Mouse (Mus musculus) urinary bladder, adult 18-20 months (tissue): ENCODE results near the gene Parp16.
"Not testable (repeated sequence)": the region's sequence is repeated elsewhere in the genome, so short reads cannot be mapped to it uniquely, and the experiment has no call there.

Source experiments
- DNase-seq, 2 experiments: peaks; one replicate each; pipeline ENCODE4 v3.0.0; 2022; ENCODE audit warnings: low spot score in 2 of 2, mixed read lengths in 2 of 2

Parp16 gene

GRCm38 (mm10) chr9:65208293-65209179, 13.4 kb downstream of the Parp16 start:
- no peak for DNase-seq

DNA sequence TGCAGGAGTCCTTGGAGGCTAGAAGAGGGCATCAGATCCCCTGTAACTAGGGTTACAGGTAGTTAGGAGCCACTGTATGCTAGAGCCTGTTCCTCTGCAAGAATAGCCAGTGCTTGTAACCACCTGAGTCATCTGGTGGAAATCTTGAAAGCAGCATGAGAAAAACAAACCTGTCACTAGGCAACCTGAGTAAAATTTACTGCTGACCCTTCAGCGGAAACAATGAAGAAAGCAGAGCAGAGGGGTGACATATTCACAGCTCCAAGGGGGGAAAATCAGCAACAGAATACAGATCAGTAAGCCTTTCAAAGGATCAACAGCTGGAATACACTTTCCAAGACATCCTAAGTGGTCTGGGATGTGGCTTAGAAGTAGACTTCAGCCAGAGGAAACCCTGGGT, 16.4 kb downstream of the Parp16 start:
- DNase-seq: no peak

GRCm38 (mm10) chr9:65214425-65214777, 19.2 kb downstream of the Parp16 start:
- no peak for DNase-seq

DNA sequence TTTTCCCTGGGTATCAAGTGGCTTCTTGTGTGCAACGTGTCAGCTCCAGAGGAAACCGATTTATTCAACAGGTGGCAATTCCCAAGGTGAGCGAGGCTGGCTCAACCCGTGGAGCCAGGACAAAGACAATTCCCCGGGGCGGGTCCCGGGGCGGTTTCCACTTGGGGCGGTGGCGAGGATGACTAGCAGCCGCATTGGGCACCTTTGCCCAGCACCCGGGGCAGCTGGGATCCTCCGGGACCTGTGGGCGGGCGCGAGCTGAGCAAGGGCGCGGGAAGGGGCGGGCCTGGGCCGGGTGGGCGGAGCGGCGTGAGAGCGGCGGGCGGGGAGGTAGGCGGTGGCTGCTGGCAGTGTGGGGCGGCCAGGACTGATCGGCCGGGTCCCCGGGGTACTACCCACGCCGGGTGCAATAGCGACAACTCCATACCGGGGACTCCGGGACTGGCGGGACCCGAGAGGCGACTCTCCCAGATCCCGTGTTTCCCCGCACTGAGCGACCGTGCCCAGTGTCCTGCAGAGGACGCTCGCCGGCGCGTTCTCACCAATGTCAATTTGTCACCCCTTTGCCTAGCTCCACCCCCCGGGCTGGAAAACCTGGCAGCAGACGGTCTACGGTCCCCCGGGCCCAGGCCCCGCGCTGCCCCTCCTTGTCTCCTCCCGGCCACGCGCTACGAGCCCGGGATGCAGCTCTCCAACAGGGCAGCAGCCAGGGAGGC, 19.8 kb downstream of the Parp16 start:
- DNase-seq: peak; percentile 81 to 86

- peak in 1 of 2 experiments; percentile 37 for DNase-seq
These were observed 20.5 kb downstream of the Parp16 start for GRCm38 (mm10) chr9:65215494-65216126.

GRCm38 (mm10) chr9:65216972-65217371, 21.8 kb downstream of the Parp16 start:
- no peak for DNase-seq

- DNase-seq: no peak
These were observed 22.5 kb downstream of the Parp16 start for GRCm38 (mm10) chr9:65217661-65218060.

GRCm38 (mm10) chr9:65218916-65219315, 23.8 kb downstream of the Parp16 start:
- DNase-seq: no peak

GRCm38 (mm10) chr9:65220398-65220797, 25.2 kb downstream of the Parp16 start:
- DNase-seq: not testable (repeated sequence)

- no peak for DNase-seq
These were observed 28.8 kb downstream of the Parp16 start for GRCm38 (mm10) chr9:65223927-65224326.

DNA sequence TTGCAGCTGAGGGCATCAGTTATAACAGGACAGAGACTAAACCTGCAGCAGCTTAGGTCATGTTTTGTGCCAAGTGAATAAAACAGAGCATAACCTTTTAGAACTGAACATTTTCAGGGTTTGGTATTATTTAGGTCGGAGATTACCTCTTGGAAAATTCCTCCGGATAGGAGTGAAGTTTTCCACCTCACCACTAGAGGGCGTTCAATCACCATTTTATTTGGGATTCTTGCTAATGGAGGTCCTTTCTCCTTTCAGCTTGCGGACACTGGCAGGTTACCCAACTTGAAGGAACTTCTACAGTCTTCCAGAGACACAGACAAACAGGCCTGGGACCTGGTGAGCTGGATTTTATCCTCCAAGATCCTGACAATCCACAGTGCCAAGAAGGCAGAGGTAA, 30.6 kb downstream of the Parp16 start:
- no peak for DNase-seq

- DNase-seq: no peak
These were observed 35.1 kb downstream of the Parp16 start for GRCm38 (mm10) chr9:65230250-65230649.

DNA sequence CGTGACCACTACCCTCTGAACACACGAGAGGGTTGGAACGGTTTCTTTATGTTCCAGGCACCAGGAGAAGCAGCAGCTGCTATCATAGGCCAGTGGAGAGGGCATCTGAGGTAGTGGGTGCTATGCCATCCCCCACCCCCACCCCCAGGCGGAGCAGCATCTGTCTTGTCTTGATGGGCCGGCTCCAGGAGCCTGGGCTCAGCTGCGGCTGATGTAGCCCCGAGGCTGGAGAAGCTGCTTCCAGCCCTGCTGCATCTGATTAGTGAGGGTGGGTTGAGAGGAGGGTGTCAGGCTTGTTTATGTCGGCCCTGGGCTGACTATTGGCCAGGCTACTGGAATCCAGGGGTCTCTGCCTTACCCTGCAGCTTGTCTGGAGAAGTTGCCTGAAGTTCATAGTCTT, 36.1 kb downstream of the Parp16 start:
- no peak for DNase-seq

DNA sequence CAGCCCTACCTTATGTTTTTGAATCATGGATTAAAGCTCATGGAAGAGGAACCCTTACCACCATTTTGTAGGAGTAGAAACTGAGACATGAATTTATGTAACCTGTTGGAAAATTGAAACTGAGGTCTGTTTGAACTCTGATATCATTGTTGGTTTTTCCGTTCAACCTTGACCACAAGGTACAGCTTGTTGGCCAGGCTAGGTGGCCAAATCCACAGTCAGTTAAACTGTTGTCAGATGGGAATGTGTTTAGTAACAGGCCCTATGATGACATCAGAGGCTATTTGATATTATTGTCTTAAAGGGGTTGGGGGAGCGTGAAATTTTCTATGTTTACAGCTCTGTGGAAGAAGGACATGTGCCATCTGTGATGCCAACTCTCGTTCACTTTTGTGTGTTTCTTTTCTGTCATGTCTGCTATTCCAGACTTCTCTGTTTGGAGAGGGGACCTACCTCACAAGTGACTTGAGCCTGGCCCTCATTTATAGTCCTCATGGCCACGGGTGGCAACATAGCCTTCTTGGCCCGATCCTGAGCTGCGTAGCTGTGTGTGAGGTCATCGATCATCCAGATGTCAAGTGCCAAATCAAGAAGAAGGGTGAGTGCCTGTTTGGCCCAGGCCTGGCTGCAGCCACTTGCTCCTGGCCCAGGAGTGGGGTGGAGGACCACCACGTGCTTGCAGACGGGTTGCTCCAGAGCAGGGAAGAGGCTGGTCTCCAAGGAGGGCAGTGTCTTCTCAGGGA, 38.3 kb downstream of the Parp16 start:
- DNase-seq: no peak

DNA sequence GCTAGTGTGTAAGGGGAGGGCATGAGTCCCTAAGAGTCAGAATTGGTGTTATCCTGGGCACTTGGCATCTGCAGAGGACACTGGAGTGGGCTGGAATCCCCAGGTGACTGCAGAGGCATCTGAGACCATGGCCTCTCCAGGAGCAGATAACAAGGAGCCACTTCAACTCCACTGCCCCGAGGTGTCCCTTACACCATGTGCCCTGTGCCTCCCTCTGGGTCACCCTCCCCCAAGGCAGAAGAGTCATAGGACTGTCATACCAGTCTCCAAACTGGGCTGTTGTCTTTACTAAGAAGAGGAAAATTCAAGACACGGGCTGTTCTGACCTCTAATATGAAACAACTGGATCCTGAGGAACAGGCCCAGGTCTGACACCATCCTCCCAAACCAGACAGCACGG, 39.6 kb downstream of the Parp16 start:
- DNase-seq: no peak

GRCm38 (mm10) chr9:65235601-65236000, 40.4 kb downstream of the Parp16 start:
- no peak for DNase-seq

DNA sequence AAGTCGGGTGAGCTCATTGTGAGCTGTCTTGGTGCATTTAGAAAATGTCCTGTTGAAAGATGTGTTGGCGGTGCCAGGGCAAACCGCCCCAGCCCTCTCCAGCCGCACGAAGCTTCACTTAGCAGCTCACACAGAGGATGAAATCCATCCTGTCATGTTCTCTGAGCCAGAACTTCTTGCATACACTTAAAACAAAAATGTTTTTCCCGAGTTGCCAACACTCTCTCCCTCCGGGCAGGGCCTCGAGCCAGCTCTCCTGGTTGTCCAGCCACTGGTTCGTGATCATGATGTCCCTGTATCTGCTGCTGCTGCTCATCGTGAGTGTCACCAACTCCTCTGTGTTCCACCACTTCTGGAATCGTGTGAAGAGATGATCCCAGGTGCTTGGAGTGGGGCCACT, 42.5 kb downstream of the Parp16 start:
- peak in 1 of 2 experiments; percentile 39 for DNase-seq

- DNase-seq: peak in 1 of 2 experiments; percentile 48
These were observed 43.1 kb downstream of the Parp16 start for GRCm38 (mm10) chr9:65238191-65238760.

- DNase-seq: no peak
These were observed 44.0 kb downstream of the Parp16 start for GRCm38 (mm10) chr9:65239176-65239575.

DNA sequence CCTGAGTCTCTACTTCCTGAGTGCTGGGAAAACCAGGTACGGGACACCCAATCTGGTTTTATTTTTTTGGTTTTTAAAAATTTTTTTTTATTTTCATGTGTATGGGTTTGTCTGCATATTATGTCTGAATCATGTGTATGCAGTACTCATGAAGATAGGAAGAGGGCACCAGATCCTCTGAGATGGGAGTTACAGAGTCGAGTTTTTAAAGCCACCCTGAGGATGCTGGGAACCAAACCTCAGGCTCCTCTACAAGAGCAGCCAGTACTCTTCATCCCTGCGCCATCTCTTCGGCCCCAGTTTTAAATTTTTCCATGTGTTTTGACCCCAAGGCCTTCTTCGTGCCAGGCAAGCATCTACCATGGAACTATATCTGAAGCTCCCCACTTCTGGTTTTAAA, 44.6 kb downstream of the Parp16 start:
- no peak for DNase-seq

- DNase-seq: no peak
These were observed 45.4 kb downstream of the Parp16 start for GRCm38 (mm10) chr9:65240587-65240986.
